Mouse (Mus musculus): ENCODE measurements around the gene Emc10. TPM values are rescaled to one million over a fixed set of nuclear protein-coding genes. Genes with fewer than 3 reads are reported as not detected.
A peak's percentile ranks its signal among the peaks of the same experiment; 100 is the strongest.

Emc10 gene
- polyA plus RNA-seq, 1 experiment from 2014 or later = 154 TPM

GRCm38 (mm10) chr7:44446070-44446855, 50.1 kb downstream of the Emc10 start:
- Histone ChIP-seq H3K4me3 (ENCODE audit: low read depth, low read length) (no peak overlapping the region), H3K9me3 (replicated peaks; ENCODE audit: control insufficient read depth, low read length) (no peaks in the 10 kb centered on the region), H3K4me2 (ENCODE audit: low read length) (peak overlapping the region; percentile 93), H3K9ac (ENCODE audit: low read length) (peak overlapping the region; percentile 32; the same call in 1 of the 2 replicates), H3K4me1 (ENCODE audit: control insufficient read depth, insufficient read depth, low read length) (peaks cover 32% of the 10 kb centered on the region), H3K36me3 (ENCODE audit: control insufficient read depth, insufficient read depth, low read length) (peaks cover 64% of the 10 kb centered on the region), H3K27ac (ENCODE audit: low read depth, low read length) (peak overlapping the region; percentile 9; the same call in 1 of the 2 replicates), H3K27me3 (replicated peaks; ENCODE audit: control insufficient read depth, insufficient read depth, low read length) (no peaks in the 10 kb centered on the region)
- DNase-seq (ENCODE audit: low spot score) (no peak), ATAC-seq (no peak)
- 66% methylated on average over 12 of the region's 12 CpGs for WGBS

DNA sequence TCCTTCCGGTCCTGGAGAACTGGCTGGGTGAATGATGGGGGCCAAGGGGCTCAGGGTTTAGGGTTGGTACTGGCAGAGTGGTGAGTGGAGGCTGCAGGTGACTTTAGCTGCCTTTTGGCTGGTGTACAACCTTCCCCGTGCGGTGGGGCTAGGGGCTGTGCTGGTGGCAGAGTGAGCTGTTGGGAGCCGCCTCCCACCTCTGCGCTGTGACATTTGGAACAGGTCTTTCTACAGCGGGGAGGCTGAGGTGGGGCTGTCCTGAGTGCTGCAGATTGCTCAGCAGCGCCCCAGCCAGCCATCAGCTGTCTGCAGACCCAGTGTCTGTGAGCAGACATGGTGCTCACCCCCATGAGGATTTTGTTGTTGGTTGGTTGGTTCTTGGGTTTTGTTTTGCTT, 50.8 kb downstream of the Emc10 start:
- ATAC-seq (no peak), DNase-seq (ENCODE audit: low spot score) (no peak)
- peak overlapping the region; percentile 75; the same call in 1 of the 2 replicates for H3K4me3 ChIP-seq (ENCODE audit: low read depth, low read length)
- H3K36me3 ChIP-seq (ENCODE audit: control insufficient read depth, insufficient read depth, low read length) = peaks cover 60% of the 10 kb centered on the region
- WGBS = 55% methylated on average over 7 of the region's 7 CpGs
- H3K9me3 ChIP-seq (replicated peaks; ENCODE audit: control insufficient read depth, low read length) = no peaks in the 10 kb centered on the region
- no peaks in the 10 kb centered on the region for H3K27me3 ChIP-seq (replicated peaks; ENCODE audit: control insufficient read depth, insufficient read depth, low read length)
- H3K9ac ChIP-seq (ENCODE audit: low read length) = peak overlapping the region; percentile 98
- H3K4me1 ChIP-seq (ENCODE audit: control insufficient read depth, insufficient read depth, low read length) = peaks cover 34% of the 10 kb centered on the region
- peak overlapping the region; percentile 93 for H3K4me2 ChIP-seq (ENCODE audit: low read length)
- no peak overlapping the region; the same call in 1 of the 2 replicates for H3K27ac ChIP-seq (ENCODE audit: low read depth, low read length)

DNA sequence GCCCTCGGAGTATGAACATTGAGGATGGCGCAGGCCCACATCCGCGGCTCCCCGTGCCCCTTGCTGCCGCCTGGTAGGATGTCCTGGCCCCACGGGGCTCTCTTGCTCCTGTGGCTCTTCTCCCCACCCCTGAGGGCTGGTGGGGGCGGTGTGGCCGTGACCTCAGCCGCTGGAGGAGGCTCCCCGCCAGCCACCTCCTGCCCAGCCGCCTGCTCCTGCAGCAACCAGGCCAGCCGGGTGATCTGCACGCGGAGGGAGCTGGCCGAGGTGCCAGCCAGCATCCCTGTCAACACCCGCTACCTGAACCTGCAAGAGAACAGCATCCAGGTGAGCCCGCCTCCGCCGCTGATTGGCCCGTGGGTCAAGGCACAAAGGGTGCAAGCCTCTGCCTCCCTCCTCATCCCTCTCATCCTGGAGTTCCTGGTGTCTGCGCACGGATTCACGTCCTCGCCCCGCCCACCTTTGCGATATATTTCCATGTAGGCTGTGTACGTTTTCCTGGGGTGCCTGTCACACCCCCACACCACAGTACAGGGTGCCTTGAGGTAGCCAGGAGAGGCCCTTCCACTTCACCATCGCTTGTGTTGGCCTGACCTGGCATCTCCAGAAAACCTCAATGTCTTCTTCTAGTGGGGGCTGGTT, 51.3 kb downstream of the Emc10 start:
- Histone ChIP-seq H3K27me3 (replicated peaks; ENCODE audit: control insufficient read depth, insufficient read depth, low read length) (no peaks in the 10 kb centered on the region), H3K27ac (ENCODE audit: low read depth, low read length) (no peak overlapping the region), H3K4me2 (ENCODE audit: low read length) (peak overlapping the region; percentile 93), H3K4me1 (ENCODE audit: control insufficient read depth, insufficient read depth, low read length) (peaks cover 34% of the 10 kb centered on the region), H3K9ac (ENCODE audit: low read length) (peak overlapping the region; percentile 98), H3K36me3 (ENCODE audit: control insufficient read depth, insufficient read depth, low read length) (peaks cover 55% of the 10 kb centered on the region), H3K9me3 (replicated peaks; ENCODE audit: control insufficient read depth, low read length) (no peaks in the 10 kb centered on the region), H3K4me3 (ENCODE audit: low read depth, low read length) (peak overlapping the region; percentile 75)
- DNase-seq (ENCODE audit: low spot score) = no peak
- 45% methylated on average over 29 of the region's 29 CpGs for WGBS
- no peak for ATAC-seq

GRCm38 (mm10) chr7:44443268-44444173, 52.8 kb downstream of the Emc10 start:
- Histone ChIP-seq H3K9ac (ENCODE audit: low read length) (peak overlapping the region; percentile 98), H3K36me3 (ENCODE audit: control insufficient read depth, insufficient read depth, low read length) (peaks cover 40% of the 10 kb centered on the region), H3K4me1 (ENCODE audit: control insufficient read depth, insufficient read depth, low read length) (peaks cover 34% of the 10 kb centered on the region), H3K27me3 (replicated peaks; ENCODE audit: control insufficient read depth, insufficient read depth, low read length) (no peaks in the 10 kb centered on the region), H3K27ac (ENCODE audit: low read depth, low read length) (peak overlapping the region; percentile 97), H3K4me2 (ENCODE audit: low read length) (peak overlapping the region; percentile 93), H3K9me3 (replicated peaks; ENCODE audit: control insufficient read depth, low read length) (no peaks in the 10 kb centered on the region), H3K4me3 (ENCODE audit: low read depth, low read length) (peak overlapping the region; percentile 75)
- peak; percentile 56 for ATAC-seq
- DNase-seq (ENCODE audit: low spot score) = peak; percentile 77
- WGBS = 3% methylated on average over 19 of the region's 20 CpGs

DNA sequence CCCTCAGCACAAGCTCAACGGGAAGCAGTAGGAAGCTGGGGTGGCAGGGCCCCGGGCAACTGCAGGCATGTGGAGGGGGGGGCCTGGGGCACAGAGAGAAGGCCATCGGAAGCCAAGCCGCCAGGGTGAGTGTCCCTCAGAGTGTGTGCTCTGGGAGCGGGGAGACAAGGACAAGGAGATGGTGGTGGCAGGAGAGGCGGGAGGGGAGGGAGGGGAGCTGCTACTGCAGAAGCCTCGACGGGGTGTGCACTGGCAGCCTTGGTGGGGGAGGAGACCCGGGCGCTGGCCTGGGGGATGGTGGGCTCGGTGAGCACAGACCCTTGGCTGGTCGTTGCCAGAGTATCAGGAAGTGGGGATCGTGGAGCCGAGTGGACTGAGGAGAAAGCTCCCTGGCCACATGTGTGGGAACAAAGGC, 53.9 kb downstream of the Emc10 start:
- ATAC-seq (peak; percentile 50), DNase-seq (ENCODE audit: low spot score) (peak; percentile 73)
- Histone ChIP-seq H3K9ac (ENCODE audit: low read length) (peak overlapping the region; percentile 98), H3K27ac (ENCODE audit: low read depth, low read length) (peak overlapping the region; percentile 97), H3K4me1 (ENCODE audit: control insufficient read depth, insufficient read depth, low read length) (peaks cover 34% of the 10 kb centered on the region), H3K9me3 (replicated peaks; ENCODE audit: control insufficient read depth, low read length) (no peaks in the 10 kb centered on the region), H3K36me3 (ENCODE audit: control insufficient read depth, insufficient read depth, low read length) (peaks cover 30% of the 10 kb centered on the region), H3K27me3 (replicated peaks; ENCODE audit: control insufficient read depth, insufficient read depth, low read length) (no peaks in the 10 kb centered on the region), H3K4me2 (ENCODE audit: low read length) (peak overlapping the region; percentile 93), H3K4me3 (ENCODE audit: low read depth, low read length) (peak overlapping the region; percentile 75)
- WGBS = 0% methylated on average over 14 of the region's 14 CpGs

DNA sequence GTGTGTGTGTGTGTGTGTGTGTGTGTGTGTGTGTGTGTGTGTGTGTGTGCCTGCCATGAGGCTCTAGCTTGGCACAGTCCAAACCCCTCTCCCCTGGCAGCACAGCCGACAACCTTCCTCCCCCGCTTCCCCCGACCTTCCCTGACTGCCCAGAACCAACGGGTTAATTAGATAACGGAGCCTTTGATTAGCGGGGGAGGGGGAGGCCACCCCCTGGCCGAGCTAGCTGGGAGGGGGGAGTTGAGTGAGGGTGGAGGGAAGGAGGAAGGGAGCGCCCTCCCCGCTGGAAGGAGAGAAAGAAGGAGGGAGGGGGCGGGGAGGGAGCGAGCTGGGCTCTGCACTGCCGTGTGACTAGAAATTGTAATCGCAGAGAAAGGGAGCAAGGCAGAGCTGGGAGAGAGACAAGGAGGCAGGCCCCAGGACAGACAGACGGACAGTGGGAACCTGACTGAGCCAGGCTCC, 54.6 kb downstream of the Emc10 start:
- 0% methylated on average over 11 of the region's 14 CpGs for WGBS
- Histone ChIP-seq H3K9ac (ENCODE audit: low read length) (peak overlapping the region; percentile 98), H3K9me3 (replicated peaks; ENCODE audit: control insufficient read depth, low read length) (no peaks in the 10 kb centered on the region), H3K27me3 (replicated peaks; ENCODE audit: control insufficient read depth, insufficient read depth, low read length) (no peaks in the 10 kb centered on the region), H3K36me3 (ENCODE audit: control insufficient read depth, insufficient read depth, low read length) (peaks cover 24% of the 10 kb centered on the region), H3K27ac (ENCODE audit: low read depth, low read length) (peak overlapping the region; percentile 97), H3K4me1 (ENCODE audit: control insufficient read depth, insufficient read depth, low read length) (peaks cover 34% of the 10 kb centered on the region), H3K4me2 (ENCODE audit: low read length) (peak overlapping the region; percentile 93), H3K4me3 (ENCODE audit: low read depth, low read length) (peak overlapping the region; percentile 75)
- peak; percentile 73 for ATAC-seq
- DNase-seq (ENCODE audit: low spot score) = peak; percentile 91

DNA sequence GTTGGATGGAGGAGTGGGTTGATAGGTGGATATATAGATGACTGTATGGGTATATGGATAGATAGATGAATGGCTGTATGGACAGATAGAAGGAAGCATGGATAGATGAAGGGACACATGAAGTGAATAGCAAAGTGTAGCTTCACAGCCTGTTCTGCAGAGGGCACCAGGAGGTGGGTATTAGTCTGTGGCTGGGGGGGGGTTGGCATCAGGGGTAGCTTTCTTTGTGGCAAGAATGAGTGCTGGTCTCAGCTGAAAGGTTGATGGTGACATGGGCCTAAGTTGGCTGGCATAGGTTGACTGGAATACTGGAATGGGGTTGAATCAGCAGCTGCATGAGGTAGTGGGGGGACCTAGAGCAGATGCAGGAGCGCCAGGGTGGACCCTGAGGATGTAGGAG, 55.1 kb downstream of the Emc10 start:
- DNase-seq (ENCODE audit: low spot score) (peak; percentile 31), ATAC-seq (peak; percentile 8; the same call in 1 of the 2 replicates)
- Histone ChIP-seq H3K9me3 (replicated peaks; ENCODE audit: control insufficient read depth, low read length) (no peaks in the 10 kb centered on the region), H3K27me3 (replicated peaks; ENCODE audit: control insufficient read depth, insufficient read depth, low read length) (no peaks in the 10 kb centered on the region), H3K9ac (ENCODE audit: low read length) (peak overlapping the region; percentile 98), H3K27ac (ENCODE audit: low read depth, low read length) (peak overlapping the region; percentile 97), H3K4me3 (ENCODE audit: low read depth, low read length) (peak overlapping the region; percentile 75), H3K4me2 (ENCODE audit: low read length) (peak overlapping the region; percentile 93), H3K36me3 (ENCODE audit: control insufficient read depth, insufficient read depth, low read length) (peaks cover 19% of the 10 kb centered on the region), H3K4me1 (ENCODE audit: control insufficient read depth, insufficient read depth, low read length) (peaks cover 30% of the 10 kb centered on the region)
- 20% methylated on average over 1 of the region's 1 CpGs for WGBS

DNA sequence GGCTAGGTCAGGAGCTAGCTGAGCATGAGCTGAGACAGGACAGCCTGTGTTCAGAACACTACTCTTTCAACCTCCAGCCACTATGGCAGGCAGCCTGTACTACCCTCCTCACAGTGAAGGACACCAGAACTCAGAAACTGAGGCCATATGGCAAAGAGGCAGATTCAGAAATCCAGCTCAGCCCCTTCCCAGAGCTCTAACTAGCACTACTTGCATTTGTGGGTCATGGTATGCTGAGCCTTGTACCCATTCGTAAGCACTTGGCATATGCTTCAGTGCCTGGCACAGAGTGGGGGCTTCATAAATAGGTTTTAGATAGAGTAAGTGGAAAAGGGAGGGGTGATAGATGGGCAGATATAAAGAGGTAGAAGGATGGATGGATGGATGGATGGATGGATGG, 55.9 kb downstream of the Emc10 start:
- no peaks in the 10 kb centered on the region for H3K9me3 ChIP-seq (replicated peaks; ENCODE audit: control insufficient read depth, low read length)
- peaks cover 12% of the 10 kb centered on the region for H3K36me3 ChIP-seq (ENCODE audit: control insufficient read depth, insufficient read depth, low read length)
- DNase-seq (ENCODE audit: low spot score) (no peak), ATAC-seq (no peak)
- H3K27me3 ChIP-seq (replicated peaks; ENCODE audit: control insufficient read depth, insufficient read depth, low read length) = no peaks in the 10 kb centered on the region
- no peak overlapping the region for H3K9ac ChIP-seq (ENCODE audit: low read length)
- no peak overlapping the region for H3K4me3 ChIP-seq (ENCODE audit: low read depth, low read length)
- H3K4me1 ChIP-seq (ENCODE audit: control insufficient read depth, insufficient read depth, low read length) = peaks cover 23% of the 10 kb centered on the region
- WGBS = 63% methylated on average over 1 of the region's 1 CpGs
- H3K27ac ChIP-seq (ENCODE audit: low read depth, low read length) = no peak overlapping the region
- no peak overlapping the region for H3K4me2 ChIP-seq (ENCODE audit: low read length)

Data from forebrain, embryonic 14.5 days (tissue).